Mouse (Mus musculus) stomach, postnatal 0 days (tissue): ENCODE measurements at regions not wholly inside any gene's neighbourhood (a gene's known extent, or its start where the extent isn't known, plus 50 kb on each side); places are given as distances from the start of the nearest gene placed in this dataset.

Experiments used
- CTCF ChIP-seq: IDR thresholded peaks from 2 replicates; pipeline ENCODE4 v1.5.1; 2016; ENCODE audit warnings: antibody characterized with exemption, low read depth, mild to moderate bottlenecking, moderate library complexity
- EP300 ChIP-seq: optimal IDR thresholded peaks from 2 replicates; pipeline ENCODE3; 2016; ENCODE audit warnings: antibody characterized with exemption

DNA sequence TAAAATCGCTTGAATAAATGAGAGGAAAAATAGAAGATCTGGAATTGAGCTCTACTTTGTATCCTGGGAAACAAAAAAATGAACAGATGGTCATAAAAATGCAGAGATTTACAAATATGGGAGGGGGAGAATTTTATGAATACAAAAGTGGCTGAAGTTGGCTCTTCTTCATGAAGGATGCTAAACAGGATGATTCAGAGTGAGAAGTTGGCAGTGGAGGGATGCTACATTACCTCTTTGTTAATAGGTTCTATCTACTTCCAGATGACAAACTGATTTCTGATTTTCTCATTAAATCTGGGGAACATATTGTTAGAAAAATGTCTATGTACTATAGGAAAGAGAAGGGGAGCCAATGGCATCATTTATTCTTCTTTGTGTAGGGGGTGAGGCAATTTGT lies 2785.8 kb downstream of the Poteg start:
- TF ChIP-seq EP300 (no peak), CTCF (no peak)
